Comparison of ENCODE assay signal across 11 mouse cellular contexts in the genomic region with DNA sequence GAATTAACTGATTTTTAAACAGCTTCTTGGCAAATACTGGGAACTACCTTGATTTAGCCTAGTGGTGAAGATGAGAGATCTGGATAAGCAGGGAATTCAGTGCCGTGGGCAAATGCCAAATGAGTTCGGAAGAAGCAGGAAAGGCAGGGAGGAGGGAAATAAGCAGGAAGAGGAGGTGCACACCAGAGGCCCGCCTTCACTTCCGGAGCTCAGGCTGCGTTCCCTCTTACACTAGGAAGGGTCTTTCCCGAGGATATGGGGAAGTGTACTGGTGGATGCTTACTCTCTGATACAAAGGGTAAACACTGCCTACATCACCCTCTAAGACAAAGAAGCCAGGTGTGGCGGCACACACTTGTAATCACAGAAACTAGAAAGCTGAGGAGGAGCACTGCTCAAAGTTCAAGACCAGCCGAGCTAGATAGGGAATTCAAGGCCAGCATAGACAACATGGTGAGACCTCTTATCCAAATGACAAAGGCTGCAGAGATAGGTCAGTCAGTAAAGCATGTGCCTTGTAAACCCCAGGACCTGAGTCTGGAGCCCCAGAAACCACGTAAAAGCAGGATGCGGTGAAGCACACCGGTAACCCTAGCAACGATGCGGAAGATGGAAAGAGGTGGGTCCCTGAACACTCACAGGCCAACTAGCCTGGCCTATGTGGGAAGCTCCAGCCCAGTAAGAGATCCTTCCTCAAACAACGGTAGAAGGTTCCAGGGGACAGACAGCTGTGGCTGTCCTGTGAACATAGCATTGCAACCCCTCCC. TPM values are rescaled to one million over a fixed set of nuclear protein-coding genes. Genes with fewer than 3 reads are reported as not detected.
A peak's percentile ranks its signal among the peaks of the same experiment; 100 is the strongest.
DNase-seq lines count a peak whose midpoint lies in the region; ATAC-seq lines count a peak whose summit lies in the region.
"Had no signal": no experiment of that assay in that cellular context is flagged by ENCODE, and none has a peak within 500 bp of the region (broad histone marks: within the 10 kb centered on the region; RNA-seq: fewer than 3 reads in every experiment).

No protein-coding gene starts in this region.

- 79% methylated on average over 14 of the region's 14 CpGs for WGBS in hindbrain, embryonic 13.5 days
- 79% methylated on average over 14 of the region's 14 CpGs for WGBS in hindbrain, embryonic 11.5 days
- 46% methylated on average over 14 of the region's 14 CpGs for WGBS in liver, embryonic 13.5 days (ENCODE audit: insufficient replicate concordance)

- H3K27me3 ChIP-seq in hindbrain, embryonic 13.5 days = no peaks in the 10 kb centered on the region
- H3K27me3 ChIP-seq in hindbrain, embryonic 11.5 days (ENCODE audit: control insufficient read depth, insufficient read depth, low read length) = no peaks in the 10 kb centered on the region
- H3K27me3 ChIP-seq in liver, embryonic 13.5 days = no peaks in the 10 kb centered on the region

- 0 out of 2 replicates have a peak, but pooled peaks have one; percentile 37 for ATAC-seq in hindbrain, embryonic 13.5 days (ENCODE audit: low FRiP score)
- ATAC-seq in hindbrain, embryonic 11.5 days (ENCODE audit: low FRiP score) = no peak
- ATAC-seq in liver, embryonic 13.5 days (ENCODE audit: low read depth) = no peak

- no peaks in the 10 kb centered on the region for H3K4me1 ChIP-seq in hindbrain, embryonic 13.5 days (replicated peaks)
- H3K4me1 ChIP-seq in hindbrain, embryonic 11.5 days (replicated peaks; ENCODE audit: control insufficient read depth, insufficient read depth, low read length) = no peaks in the 10 kb centered on the region
- peaks cover 9% of the 10 kb centered on the region; the same call in 1 of the 2 replicates for H3K4me1 ChIP-seq in liver, embryonic 13.5 days (replicated peaks)

- H3K4me3 ChIP-seq in hindbrain, embryonic 13.5 days = no peak overlapping the region
- H3K4me3 ChIP-seq in hindbrain, embryonic 11.5 days (ENCODE audit: low read depth, low read length) = no peak overlapping the region
- peak overlapping the region; percentile 30 for H3K4me3 ChIP-seq in liver, embryonic 13.5 days (replicated peaks)

- H3K4me2 ChIP-seq in hindbrain, embryonic 13.5 days = no peak overlapping the region
- no peak overlapping the region for H3K4me2 ChIP-seq in hindbrain, embryonic 11.5 days (replicated peaks; ENCODE audit: low read depth, low read length)
- peak overlapping the region; percentile 45 for H3K4me2 ChIP-seq in liver, embryonic 13.5 days
- H3K4me2 ChIP-seq: heart, embryonic 11.5 days had no signal

- H3K9ac ChIP-seq in hindbrain, embryonic 13.5 days = no peak overlapping the region
- no peak overlapping the region for H3K9ac ChIP-seq in hindbrain, embryonic 11.5 days (ENCODE audit: low read depth, low read length)
- H3K9ac ChIP-seq in liver, embryonic 13.5 days = no peak overlapping the region

- no peaks in the 10 kb centered on the region for H3K36me3 ChIP-seq in hindbrain, embryonic 13.5 days
- H3K36me3 ChIP-seq in hindbrain, embryonic 11.5 days (ENCODE audit: control insufficient read depth, insufficient read depth, low read length) = no peaks in the 10 kb centered on the region
- H3K36me3 ChIP-seq in liver, embryonic 13.5 days = no peaks in the 10 kb centered on the region

- DNase-seq in hindbrain, embryonic 11.5 days (ENCODE audit: low spot score) = no peak
- peak; percentile 45 for DNase-seq in thymus, postnatal 0 days (ENCODE audit: low spot score)
- DNase-seq in thymus, postnatal 10 days (ENCODE audit: low spot score in 2 of 2) = no peak
- DNase-seq in liver, embryonic 13.5 days = no peak
- DNase-seq in right cerebral cortex, postnatal 10 days (ENCODE audit: low spot score in 2 of 2) = no peak
- no peak for DNase-seq in adrenal gland, postnatal 10 days
- DNase-seq in cerebellum, postnatal 36 days = no peak
- DNase-seq: kidney, adult 9 months had no signal

- H3K27ac ChIP-seq in hindbrain, embryonic 13.5 days = no peak overlapping the region; the same call in 1 of the 2 replicates
- no peak overlapping the region for H3K27ac ChIP-seq in hindbrain, embryonic 11.5 days (ENCODE audit: low read depth, low read length)
- no peak overlapping the region for H3K27ac ChIP-seq in liver, embryonic 13.5 days
- H3K27ac ChIP-seq: macrophage had no signal

- H3K9me3 ChIP-seq in hindbrain, embryonic 13.5 days = no peaks in the 10 kb centered on the region
- no peaks in the 10 kb centered on the region for H3K9me3 ChIP-seq in hindbrain, embryonic 11.5 days (ENCODE audit: control insufficient read depth, low read length)
- H3K9me3 ChIP-seq in liver, embryonic 13.5 days (replicated peaks) = no peaks in the 10 kb centered on the region

RNA-seq across cellular contexts. Expression of gene Ttc39b, which starts 57.9 kb away (rescaled TPM):
- polyA plus RNA-seq in hindbrain, embryonic 13.5 days (2015; fragmentation: Nextera tagmentation; extraction: Ambion mirVana) = 5.3 and 5.5 TPM in 2 replicates
- 1.8 and 2.9 TPM in 2 replicates for polyA plus RNA-seq in hindbrain, embryonic 11.5 days (2014; fragmentation: Nextera tagmentation; extraction: Ambion mirVana)
- polyA plus RNA-seq in thymus, postnatal 0 days (2015; fragmentation: Nextera tagmentation; extraction: Ambion mirVana) = 2.4 and 2.6 TPM in 2 replicates
- 2.8 and 3.4 TPM in 2 replicates for polyA plus RNA-seq in liver, embryonic 13.5 days (2015; fragmentation: Nextera tagmentation; extraction: Ambion mirVana)
- 10 to 100 TPM; 16.4 to 17.0 TPM for total RNA-seq in adrenal gland, postnatal 10 days (2021)
